Mouse (Mus musculus) kidney, adult 9 months (tissue): Measurements from ENCODE around the gene Glra4.

Source experiments
- DNase-seq: peaks from one replicate; pipeline ENCODE4 v3.0.0; 2022

Gene Glra4

DNA sequence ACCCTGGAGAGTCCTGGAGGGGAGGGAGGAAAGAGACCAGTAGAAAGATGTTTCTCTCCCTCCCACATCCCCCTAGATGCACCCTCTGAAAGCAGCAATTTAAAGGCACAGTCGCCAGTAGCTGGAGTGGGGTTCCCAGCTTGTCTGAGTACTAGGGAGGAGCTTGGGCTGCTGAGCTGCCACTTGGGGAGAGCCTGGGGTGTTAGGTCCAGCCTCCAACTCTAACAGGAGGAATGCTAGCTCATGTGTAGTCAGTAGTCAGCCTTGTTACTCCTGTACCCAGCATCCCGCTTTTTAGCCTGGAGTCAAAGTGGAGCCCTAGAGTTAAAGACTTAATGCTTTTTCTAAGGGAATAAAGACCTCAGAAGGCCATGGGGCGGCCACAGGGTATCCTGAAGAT, at the start of gene Glra4:
Glra4 (minus strand) TSS at position 101 of the 400 bp plus-strand sequence.
- DNase-seq: no peak

DNA sequence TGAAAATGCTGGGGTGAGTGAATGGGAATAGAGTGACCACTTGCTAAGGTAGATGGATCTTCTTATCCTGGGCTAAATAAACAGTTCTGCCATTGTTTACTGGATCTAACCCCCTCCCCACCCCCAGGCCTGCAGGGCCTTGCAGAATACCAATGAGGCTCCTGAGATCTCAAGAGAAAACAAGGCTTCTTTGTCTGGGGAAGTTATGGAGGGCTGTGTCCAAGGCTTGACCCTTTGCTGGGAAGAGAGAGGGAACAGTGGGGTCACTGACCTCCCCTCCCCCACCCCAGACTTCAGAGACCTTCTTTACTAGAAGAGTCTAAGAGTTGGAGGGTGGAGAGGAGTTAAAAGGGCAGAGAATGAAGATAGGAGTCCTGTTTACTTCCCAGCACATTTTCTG, 48.7 kb upstream of the Glra4 start:
- DNase-seq: no peak

DNA sequence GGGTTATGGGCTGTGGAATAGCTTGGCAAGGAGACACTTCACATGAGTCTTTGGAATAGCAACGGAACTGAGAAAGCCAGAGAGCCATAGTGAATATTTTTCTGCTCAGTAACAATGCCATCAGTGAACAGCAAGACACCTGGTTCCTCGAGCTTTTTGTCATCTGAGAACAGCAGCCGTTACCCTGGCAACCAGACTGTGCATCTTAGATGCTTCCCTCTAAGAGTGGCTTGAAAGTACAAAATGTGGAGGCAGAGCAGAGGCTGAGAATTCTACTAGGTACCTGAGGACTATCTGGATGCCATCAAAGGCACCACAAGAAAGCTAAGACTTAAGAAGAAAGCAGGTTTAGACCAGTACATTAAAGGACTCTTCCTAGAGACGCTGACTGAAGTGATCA, 45.1 kb upstream of the Glra4 start:
- no peak for DNase-seq

DNA sequence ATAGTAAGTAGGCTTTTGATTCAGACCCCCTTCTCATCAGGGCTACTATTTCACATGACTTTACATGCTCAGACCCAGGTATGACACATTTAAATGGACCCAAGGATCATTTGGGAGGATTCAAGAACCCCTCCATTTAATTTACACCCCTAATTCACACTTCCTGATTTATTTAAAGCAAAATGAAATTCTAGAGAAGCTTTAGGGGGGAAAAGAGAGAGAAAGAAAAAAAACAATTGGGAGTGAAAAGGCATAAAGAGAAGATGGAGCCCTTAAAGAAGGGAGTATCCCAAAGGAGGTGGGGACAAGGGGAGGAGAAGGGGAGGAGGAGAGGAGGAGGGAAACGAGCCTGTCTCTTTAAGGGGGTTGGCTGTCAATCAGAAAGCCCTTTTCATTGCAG, 42.4 kb upstream of the Glra4 start, which contains the start of gene Plp1:
Plp1 (plus strand) TSS at position 301 of the 400 bp plus-strand sequence.
- DNase-seq: no peak

DNA sequence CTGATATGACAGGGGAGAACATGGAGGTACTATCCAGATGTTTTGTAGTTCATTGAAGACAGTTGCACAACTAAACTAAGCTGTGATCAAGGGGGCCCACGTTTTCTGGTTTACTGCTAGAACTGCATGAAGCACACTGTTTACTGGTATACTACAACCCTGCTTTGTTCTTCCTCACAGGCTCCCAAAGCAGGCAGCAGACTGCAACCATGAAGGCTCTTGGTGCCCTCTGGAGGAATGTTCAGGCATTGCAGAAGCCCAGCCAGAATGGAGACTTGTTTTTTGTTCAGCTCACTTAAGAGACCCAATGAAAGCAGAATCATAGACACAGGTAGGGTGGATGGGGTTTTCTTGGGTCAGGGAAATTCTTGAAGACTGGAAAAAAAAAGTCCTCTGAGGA, 40.3 kb upstream of the Glra4 start:
- peak; percentile 68 for DNase-seq

DNA sequence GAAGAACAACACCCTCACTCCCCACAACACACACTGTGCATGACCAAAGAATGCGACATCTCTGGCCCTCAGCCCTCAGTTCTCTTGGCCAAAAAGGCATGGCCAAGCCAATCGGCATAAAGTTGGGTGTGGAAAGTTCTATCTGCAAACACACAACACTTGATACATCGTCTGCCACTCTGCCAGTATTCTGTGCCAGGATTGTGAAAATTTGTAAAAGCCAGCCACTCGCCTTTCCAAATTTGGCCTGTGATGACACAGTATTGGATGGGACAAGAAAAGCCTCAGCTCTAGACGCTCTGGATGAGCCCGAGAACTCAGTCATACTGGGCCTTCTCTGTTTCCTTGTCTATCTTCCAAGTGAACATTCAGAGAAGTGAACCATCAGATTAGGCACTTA, 39.8 kb upstream of the Glra4 start:
- DNase-seq: no peak

DNA sequence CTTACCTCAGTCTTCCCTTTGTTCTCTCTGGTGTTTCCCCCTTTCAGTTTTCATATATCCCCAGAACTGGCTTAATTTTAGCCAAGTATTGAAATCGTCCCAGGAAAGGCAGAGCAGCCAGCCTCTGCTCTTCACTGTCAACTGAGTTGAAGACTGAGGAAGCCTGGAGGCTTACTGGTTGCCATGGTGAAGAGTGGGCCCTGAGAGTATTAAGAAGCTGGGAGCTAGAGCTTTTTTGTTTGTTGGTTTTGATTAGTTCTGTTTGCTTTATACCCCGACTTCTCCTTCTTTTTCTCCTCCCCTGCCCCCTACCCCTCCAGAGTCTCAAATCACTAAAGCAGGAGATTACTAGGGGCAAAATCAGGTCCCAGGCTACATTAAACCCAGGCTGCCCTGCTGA, 17.3 kb upstream of the Glra4 start:
- no peak for DNase-seq

DNA sequence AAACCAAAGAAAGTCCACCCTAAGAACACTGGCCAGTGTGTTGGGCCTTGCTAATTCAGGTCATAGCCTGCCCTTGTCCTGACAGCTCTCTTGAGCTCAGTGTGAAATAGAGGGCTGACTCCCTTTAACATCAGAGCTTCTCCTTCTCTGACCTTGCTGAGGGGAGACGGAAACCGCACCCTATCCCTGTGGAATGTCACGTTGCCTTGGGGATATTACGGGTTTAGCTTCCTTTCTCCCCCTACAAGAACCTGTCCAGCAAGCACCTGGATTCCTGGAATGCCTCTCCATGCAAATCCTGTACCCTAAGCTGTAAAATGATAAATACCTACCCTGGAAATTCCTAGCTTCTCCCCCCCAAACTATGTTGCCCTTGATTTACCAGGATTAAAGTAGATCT, 9.5 kb upstream of the Glra4 start:
- peak; percentile 31 for DNase-seq

DNA sequence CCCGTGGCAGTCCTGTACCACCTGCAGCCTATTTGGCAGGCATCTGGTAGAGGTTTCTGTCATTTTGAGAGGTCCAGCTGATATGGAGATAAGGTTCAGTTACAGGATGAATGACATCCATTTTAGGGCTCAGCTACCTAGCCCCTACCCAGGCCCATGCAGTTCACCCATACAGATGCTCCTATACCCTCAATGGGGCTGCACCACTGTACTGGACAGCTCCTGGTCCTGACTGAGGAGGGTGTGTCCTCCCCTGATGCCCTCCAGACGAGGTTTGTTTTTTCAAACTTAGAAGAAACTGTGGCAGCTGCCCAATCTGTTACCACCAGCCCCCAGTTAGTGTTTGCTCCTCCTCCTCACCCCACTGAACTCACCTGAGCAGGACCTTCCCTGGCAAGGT, 679 bp downstream of the Glra4 start:
- no peak for DNase-seq

DNA sequence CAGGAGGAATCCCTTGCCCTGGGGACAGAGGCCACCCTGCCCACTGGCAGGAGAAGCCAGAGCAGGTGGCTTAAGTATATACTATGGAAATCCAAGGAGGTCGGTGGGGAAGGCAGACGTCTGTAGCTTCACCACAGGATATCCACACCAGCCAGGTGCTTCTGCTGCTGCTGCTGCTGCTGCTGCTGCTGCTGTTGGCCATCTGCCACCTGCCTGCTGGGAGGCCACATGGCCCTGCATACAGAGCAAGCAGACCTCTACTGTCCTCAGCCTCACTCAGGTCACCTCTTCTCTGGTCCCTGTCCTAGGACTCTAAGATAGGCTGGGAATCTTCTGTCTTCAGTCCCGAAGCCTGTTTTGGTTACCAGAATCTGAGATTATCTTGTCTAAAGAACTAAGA, 1.9 kb downstream of the Glra4 start:
- no peak for DNase-seq

DNA sequence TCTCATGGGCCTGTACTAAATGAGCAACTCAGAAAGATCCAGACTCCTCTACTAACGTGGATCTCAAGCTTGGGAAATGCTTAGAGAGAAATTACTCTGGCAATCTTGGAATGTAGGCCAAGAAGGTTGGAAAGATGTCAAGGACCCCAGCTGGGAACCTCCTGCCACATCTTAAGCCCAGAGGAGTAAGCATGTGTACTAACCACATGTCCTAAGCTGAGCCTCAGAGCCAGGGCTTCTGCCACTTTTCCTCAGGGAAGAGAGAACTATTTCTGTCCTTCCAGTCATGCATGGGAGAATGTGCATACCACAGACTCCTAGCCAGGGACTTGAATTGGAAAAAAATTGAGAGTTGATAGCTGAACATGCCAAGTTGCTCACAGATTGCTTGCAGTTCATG, 6.9 kb downstream of the Glra4 start:
- no peak for DNase-seq

DNA sequence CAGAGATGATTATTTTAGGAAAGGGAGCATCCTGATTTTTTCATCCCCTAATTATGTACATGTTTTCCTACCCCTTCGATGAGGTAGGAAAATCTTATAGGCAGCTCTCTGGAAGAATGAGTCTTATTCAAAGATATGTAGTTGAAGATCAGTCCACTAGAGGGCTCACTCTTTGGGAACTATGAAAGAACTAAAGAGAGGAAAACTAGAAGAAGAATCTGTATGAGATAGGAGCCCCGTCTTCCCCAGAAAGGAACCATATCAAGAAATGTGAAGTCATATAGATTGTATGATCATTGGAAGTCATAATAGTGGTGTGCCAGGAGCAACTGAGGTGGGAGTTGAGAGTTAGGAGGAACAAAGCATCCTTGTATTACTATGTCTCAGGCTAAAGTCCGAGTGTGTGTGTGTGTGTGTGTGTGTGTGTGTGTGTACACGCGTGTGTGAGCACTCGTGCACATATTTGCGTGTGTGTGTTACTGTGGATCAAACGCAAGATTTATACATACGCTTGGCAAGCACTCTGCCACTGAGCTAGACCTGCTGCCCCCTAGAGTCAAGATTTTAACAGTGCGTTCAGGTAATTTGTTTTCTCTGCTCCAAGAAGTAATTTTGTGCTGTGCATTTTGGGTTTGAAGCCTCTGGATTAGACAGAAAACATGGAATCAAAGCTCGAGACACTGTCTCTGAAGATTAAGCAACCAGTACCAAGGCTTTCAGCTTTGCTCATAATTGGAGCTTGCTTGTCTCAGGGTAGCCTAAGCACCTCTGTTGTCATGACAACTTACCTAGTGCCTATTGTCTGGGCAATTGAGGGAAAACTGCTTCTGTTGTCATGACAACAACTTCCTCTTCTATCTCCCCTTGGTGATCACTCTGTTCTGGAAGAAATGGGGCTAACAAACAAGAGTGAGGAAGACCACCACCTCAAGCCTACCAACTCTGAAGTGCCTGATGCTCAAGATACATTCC, 18.6 kb downstream of the Glra4 start:
- DNase-seq: peak; percentile 17

DNA sequence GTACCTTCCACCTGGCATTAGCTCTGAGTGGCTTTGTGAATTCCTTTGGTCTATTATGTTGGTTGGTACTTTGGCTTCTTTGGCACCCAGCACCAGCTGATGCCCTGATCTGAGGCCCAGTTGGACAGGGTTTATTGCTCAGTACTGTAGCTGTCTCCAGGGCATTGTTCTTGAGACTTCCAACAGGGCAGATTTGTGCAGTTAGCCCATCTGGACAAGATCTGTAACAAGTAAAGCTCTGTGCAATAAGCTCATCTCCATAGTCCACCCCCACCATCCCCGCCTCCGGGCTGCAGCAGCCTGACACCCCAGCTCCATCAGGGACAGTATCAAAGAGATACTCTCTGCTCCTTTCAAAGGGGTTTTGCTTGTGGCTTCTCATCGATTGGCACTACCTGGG, 24.5 kb downstream of the Glra4 start:
- no peak for DNase-seq

DNA sequence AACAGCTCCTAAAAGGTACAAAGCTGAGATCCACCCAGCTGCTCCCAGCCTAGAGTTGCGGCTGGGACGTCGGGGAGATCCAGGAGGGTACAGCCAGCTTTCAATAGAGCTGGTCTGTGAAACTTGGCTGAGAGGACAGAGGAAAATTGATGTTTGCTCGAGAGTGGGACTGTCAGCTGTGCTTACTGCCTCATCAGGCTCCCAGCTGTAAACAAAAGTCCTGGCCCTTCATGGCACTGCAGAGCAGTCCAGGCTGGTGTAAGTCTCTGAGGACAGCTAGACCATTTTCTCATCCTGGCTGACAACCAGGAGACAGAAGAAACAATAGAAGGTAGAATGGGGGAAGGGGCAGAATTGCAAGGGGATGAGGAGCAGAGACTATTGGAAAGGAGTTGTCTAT, 30.6 kb downstream of the Glra4 start:
- DNase-seq: no peak

DNA sequence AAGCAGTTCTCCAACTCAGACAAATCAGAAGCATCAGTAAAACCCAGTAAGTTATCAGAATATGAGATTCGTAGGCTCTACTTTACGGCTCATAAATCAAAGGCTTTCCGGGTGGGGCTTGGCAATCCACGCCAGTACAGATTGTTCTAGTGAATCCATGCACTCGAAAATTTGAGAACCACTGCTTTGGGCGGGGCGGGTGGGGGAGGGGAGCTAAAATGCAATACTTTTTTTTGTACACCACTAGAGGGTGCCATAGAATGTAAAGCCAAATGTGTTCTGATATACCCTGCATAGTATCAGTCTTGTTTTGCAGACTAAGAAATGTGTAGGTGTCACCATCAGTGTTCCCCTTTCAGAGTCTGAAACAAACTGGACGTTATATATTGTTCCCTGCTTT, 35.3 kb downstream of the Glra4 start:
- DNase-seq: no peak

DNA sequence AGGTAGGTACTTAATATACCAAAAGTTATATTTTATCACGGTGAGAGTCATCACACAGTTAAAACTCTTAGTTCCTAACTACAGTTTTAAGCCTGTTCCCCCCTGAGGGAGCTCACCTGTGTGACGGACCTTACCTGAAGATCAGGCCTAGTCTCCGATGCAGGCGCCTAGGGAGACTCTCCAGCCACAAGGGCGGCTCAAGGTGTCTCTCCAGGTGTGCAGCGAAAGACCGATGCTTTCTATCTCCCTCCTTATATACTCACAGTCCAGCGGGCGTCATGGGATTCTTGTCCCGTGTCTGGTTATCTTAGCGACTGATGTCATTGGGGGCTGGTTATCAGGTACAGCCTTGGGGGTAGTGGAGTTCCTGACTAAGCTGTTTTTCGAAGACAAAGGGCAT, 36.5 kb downstream of the Glra4 start, which contains the start of gene Morf4l2:
Morf4l2 (minus strand) TSS at position 232 of the 400 bp plus-strand sequence.
- no peak for DNase-seq

DNA sequence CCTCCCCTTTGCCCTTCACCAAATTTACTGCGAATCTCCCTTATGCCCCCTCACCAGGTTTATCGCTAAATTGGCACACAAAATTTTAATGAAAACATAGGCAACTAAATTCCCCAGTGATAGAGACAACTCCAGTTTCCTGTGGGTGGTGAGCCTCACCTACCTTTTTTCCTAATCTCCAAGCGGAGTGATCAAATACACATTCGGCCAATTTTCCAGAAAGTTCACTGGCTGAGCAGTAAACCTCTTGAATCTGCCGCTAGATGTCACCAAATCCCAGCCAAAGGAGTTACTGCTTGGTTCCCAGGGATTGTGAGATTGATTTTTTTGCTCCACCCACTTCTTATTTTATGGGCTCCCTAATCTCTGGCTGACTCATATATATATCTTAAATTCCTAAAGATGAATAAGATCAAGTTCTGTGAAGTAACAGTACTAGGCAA, 37.3 kb downstream of the Glra4 start:
- DNase-seq: peak; percentile 78

DNA sequence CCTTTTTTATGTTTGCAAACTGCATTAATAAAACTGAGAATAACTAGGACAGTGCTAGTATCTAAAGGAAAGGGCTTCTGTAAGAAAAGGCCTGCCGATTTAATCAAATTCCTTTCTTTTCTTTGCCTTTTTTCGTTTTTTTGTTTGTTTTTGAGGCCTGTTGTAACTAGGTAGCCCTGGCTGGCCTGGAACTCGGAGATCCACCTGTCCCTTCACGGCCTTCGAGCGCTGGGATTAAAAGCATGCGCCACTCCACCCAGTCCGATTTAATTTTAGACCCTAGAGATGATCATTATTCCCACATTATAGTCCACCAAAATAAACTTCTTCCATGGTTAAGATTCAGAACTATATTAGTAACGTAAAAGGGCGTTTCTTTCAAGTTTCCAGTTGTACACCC, 37.7 kb downstream of the Glra4 start:
- no peak for DNase-seq

DNA sequence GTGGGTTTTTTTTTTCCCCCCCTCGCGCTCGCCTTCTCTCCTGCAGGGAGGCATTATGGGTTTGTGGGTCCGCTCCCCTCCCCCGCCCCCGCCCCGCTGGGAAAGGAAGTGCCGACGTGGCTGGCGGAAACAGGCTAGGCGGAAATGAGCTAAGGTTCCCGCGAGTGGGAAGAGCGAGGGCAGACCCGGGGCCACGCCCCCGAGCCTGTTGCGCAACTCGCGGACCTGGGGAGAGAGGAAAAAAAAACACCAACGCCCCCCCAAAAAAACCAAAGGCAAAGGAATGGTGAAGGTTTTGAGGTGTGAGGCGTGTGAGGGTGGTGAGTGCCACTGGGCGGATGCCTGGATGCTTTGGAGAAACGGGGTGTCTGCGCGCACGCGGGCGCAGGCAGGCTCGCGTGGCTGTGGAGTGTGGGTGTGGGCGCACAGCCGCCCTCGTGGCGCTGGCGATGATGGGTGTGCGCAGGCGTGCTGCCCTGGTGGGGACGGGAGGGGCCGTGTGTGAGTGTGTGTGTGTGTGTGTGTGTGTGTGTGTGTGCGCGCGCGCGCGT, 38.2 kb downstream of the Glra4 start:
- DNase-seq: peak; percentile 76

DNA sequence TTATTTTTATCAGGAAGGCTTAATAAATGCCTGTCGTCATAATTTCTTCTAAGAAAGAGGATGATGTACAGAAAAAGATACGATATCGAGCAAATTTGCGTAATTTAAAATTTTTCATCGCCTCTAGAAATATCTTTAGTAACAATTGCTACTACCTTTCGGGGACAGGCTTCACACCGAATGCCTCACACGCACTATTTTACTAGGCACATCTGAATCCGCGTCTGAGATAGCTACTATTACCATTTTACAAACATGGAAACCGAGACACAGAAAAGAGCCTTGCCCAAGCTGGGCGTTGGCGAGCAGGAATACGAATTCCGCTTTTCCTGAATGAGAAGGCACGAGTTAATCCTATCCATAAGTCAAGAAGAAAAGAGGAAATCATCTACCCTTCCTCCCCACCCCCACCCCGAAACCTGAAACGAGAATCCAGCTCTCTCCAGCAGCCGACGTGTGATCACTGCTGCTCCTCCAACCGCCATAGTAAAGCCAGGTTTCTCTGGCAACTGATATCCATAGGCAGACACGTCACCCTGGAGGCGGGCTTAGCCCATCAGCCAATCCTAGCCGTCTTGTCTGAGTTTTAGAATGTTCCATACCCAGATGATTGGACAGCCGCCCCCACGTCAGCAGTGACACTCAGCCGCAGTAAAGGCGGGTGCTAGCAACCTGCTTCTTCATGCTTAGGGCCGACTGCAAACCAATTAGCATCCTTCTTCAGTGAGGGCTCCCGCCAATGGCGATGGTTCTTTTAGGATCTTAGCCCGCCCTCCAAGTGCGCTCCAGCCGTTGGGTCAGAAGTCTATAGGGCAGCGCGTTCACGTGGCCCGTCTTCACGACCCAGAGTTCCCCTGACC, 38.9 kb downstream of the Glra4 start:
- DNase-seq: peak; percentile 98

DNA sequence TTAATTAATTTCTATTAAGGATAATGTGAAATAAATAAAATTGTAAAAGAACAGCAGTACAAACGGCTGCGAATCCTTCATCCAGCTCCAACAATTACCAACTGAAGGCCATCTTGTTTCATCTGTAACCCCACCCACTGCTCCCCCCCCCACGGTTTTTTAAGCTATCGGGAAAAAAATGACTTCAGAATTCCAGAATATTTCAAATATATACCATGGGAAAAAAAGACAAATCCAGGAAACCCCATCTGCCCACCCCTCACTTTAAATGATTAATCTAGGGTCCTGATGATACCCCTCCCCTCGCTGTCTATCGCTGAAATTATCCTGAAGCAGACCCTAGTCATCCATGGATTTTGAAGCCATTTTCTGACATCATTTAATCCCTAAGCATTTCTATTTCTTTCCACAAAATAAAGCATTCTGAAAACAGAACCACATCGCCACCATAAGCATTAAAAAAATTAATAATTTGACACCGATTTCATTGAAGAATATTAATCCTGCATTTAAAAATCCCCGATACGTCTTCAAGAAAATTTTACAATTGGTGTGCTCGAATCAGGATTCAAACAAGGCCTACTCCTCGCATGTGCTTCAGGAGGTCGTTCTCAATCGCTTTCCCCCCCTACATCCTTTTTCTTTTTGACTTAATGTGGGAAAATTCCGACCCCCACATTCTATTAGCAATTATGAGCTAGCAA, 39.7 kb downstream of the Glra4 start:
- DNase-seq: no peak

DNA sequence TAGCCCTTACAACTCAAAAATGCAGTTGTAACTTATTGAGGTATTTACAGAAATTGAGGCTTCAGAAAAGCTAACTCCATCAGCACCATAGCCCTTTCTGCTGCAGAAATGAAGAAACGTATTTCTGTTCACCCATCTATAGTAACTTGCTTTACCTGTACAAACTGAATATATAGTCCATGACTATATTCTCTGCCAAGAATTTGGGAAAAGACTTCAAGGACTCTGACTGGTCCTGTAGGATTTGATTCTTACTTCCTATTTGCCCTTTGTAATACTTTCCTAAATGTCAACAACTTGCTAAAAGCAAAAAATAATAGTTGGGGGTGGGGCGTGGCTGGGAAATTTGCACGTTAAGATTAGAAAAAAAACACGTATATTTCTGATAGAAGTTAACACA, 47.9 kb downstream of the Glra4 start:
- no peak for DNase-seq
